Mouse (Mus musculus) hematopoietic stem cell, adult 5-6 weeks (primary cell): ENCODE measurements at regions not wholly inside any gene's neighbourhood (a gene's known extent, or its start where the extent isn't known, plus 50 kb on each side); places are given as distances from the start of the nearest gene placed in this dataset.

ENCODE experiments used
- ATAC-seq, 2 experiments: fragments of 125-278 bp in 1 of 2; replicated peaks in 1 of 2; 2 replicates each; pipeline ENCODE4 v1.8.0; 2016 to 2017; ENCODE audit warnings: inconsistent platforms in 2 of 2, mild to moderate bottlenecking in 2 of 2, moderate number of reproducible peaks in 2 of 2, low read depth in 1 of 2, moderate TSS enrichment in 1 of 2; ENCODE audit not compliant: low FRiP score in 2 of 2, poor library complexity in 2 of 2, severe bottlenecking in 2 of 2, insufficient read depth in 1 of 2, low TSS enrichment in 1 of 2

GRCm38 (mm10) chr13:37104410-37105294 lies 54.6 kb upstream of the F13a1 start:
- ATAC-seq = peak in 1 of 2 experiments; percentile 63; a peak in 1 of 4 replicates

GRCm38 (mm10) chr13:37103741-37104296 lies 53.8 kb upstream of the F13a1 start:
- no peak for ATAC-seq

GRCm38 (mm10) chr13:37101755-37102154 lies 51.7 kb upstream of the F13a1 start:
- no peak for ATAC-seq
